Mouse (Mus musculus) T-helper 1 cell (primary cell): ENCODE data around the gene Cwc22.

Experiments
- in situ Hi-C: fragments of 300-600 bp; cut with MboI, MseI; formaldehyde crosslinking; loops from one replicate; pipeline ENCODE4 v1.15.1; 2025; ENCODE audit warnings: high pct_unique_total_duplicates

Gene Cwc22

GRCm38 (mm10) chr2:77926468-77926867, 19.7 kb downstream of the Cwc22 start:
- in situ Hi-C loops = no loop called here

GRCm38 (mm10) chr2:77925997-77926396, 20.2 kb downstream of the Cwc22 start:
- in situ Hi-C loops = no loop called here

GRCm38 (mm10) chr2:77925187-77925924, 20.8 kb downstream of the Cwc22 start:
- in situ Hi-C loops = no loop called here

- in situ Hi-C loops = loop anchor here (25.0 kb wide), 1 partner anchor 1537 kb away; no protein-coding TSS in a partner anchor
These were observed 22.2 kb downstream of the Cwc22 start for GRCm38 (mm10) chr2:77924003-77924402.

DNA sequence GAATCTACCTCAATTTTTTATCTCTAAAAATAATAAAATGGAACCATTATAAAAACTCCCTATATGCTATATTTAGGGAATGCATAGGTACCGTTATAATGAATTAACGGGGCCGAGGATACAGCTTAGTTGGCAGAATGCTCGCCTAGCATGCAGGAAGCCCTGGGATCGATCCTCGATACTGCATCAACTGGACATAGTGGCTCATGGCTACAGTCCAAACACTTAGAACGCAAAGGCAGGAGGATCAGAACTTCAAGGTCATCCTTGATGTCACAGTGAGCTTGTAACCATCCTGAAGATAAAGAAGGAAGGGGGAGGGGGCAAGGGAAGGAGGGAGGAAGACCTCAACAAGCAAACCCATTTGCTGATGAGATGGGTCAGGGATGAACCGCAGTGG, 23.0 kb downstream of the Cwc22 start:
- in situ Hi-C loops = loop anchor here (25.0 kb wide), 1 partner anchor 1536 kb away; no protein-coding TSS in a partner anchor

GRCm38 (mm10) chr2:77921307-77921706, 24.9 kb downstream of the Cwc22 start:
- in situ Hi-C loops = loop anchor here (25.0 kb wide), 1 partner anchor 1534 kb away; no protein-coding TSS in a partner anchor

DNA sequence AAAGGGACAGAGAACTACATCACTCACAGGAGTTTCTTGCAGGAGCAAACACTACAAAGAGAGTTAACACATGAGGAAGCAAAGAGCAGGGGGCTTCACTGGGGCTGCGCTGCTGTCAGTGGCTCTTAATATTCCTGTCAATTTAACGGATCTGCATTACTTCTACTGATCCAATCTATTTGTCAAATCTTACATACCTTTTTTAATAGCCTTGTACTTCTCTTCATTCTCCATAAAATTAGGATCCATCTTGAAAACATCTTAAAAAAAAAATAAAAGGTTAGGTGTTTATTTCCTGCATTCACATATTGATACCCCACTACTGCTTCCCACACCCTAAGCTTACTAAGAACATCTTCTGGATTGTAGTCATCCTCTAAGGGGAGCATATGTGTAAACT, 25.6 kb downstream of the Cwc22 start:
- in situ Hi-C loops = loop anchor here (25.0 kb wide), 1 partner anchor 1533 kb away; no protein-coding TSS in a partner anchor

- in situ Hi-C loops = loop anchor here (10.0 to 25.0 kb wide), 2 partner anchors 1356 to 1531 kb away; no protein-coding TSS in a partner anchor
These were observed 27.7 kb downstream of the Cwc22 start for GRCm38 (mm10) chr2:77918474-77918873.

DNA sequence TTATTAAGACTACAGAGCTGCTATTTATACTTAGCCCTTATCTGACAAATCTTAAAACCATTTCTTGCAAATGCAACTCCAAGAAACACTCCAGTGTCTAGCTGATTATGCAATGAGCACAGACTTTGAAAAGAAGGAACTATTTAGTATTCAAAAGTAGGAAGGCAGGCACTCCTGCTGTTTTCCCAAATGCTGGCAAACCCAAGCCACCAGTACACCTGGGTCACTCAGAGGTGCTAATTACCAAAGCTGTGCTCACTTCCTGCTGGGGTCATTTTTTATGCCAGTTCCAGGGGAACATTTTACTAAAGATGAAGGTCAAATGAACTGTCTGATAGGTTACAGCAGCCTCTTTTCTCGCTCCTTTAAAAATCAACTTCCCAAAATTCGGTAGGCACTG, 28.2 kb downstream of the Cwc22 start:
- in situ Hi-C loops = loop anchor here (10.0 to 25.0 kb wide), 2 partner anchors 1357 to 1531 kb away; no protein-coding TSS in a partner anchor

- in situ Hi-C loops = loop anchor here (10.0 to 25.0 kb wide), 2 partner anchors 1357 to 1530 kb away; no protein-coding TSS in a partner anchor
These were observed 28.8 kb downstream of the Cwc22 start for GRCm38 (mm10) chr2:77917360-77917734.

DNA sequence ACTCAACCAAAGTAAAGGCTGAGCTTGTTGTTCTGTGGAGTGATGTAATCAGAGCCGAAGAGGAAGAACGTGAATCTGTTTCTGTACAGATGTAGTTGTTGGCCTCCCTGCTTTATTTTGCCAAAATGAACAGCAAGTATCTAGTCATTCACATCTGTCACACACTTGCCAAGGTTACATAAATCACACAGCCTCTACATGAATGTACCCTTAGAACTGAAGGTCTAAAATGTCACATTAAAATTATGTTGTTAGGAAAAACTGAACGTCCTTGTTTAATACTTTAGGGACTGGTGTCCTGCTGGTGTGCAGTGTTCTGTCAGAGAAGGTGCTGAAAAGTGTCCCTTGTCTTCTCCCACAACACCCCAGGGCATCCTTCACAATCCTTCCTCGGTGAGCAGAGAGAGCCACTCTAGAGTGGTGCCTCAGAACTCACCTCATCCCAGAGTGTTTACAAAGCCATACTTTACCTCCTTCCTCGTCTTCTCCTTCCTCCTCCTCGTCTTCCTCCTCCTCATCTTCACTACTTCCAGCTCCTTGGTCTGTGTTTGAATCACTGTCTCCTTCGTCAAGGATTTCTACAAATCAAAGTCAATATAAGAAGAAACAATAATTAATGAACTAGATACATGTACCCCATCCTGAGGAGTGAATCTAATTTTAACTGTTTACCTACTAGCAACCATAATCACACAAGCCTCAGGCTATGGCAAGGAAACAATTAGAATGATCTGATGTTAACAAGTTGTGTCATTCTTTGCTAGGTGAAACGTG, 29.4 kb downstream of the Cwc22 start:
- in situ Hi-C loops = loop anchor here (10.0 to 25.0 kb wide), 2 partner anchors 1358 to 1529 kb away; no protein-coding TSS in a partner anchor

DNA sequence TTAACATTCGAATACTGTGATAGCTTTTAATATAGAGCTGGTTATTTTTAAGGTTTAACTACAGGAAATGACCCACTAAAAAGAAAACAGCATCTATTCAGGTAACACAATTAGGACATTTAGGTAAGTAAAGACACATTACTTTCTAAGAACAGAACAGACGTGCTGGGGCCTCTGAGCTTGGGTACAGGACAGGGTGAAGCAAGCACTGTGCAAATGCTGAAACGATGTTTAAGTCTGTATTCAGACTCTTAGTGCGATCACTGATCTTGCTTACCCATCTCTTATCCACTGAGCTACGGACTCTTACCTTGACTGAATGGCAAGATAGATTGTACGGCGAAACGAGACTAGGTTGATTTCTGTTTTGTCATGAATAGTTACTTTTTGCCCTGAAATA, 31.0 kb downstream of the Cwc22 start:
- in situ Hi-C loops = loop anchor here (10.0 to 25.0 kb wide), 2 partner anchors 1360 to 1528 kb away; no protein-coding TSS in a partner anchor

- in situ Hi-C loops = loop anchor here (10.0 to 25.0 kb wide), 2 partner anchors 1361 to 1526 kb away; no protein-coding TSS in a partner anchor
These were observed 32.5 kb downstream of the Cwc22 start for GRCm38 (mm10) chr2:77913628-77914027.

DNA sequence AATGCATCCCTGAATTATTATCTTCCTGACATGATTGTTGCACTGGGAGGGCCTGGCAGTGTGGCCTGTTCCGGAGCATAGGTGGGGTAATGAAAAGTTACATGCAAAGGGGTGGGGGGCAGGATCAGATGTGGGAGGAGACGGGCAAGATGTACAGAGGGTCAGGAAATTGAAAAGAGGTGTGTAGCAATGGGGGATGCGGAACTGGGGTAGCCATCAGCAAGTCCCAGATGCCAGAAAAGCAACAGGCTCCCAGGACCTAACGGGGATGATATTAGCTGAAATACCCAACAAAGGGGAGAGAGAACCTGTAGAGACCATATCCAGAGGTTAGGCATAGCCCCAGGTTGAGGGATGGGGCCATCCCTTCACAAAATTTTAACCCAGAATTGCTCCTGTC, 34.0 kb downstream of the Cwc22 start:
- in situ Hi-C loops = loop anchor here (10.0 to 25.0 kb wide), 2 partner anchors 1363 to 1525 kb away; no protein-coding TSS in a partner anchor

DNA sequence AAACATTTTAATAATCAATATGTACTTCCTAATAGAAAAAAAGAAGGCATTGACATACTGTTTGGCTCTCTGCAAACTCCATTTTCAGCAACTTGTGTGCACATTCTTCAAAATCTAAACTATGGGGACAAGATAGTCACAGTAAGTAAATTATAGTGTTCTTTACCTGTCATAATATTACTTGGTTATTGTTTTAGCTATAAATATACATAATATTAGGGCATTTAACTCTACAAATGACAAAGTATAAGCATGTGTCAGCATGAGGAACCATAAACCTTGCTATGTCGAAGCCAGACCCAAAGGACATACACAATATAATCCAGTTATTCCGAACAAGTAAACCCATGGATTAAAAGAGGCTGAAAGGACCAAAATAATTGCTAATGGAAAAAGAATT, 34.7 kb downstream of the Cwc22 start:
- in situ Hi-C loops = loop anchor here (10.0 to 25.0 kb wide), 2 partner anchors 1363 to 1524 kb away; no protein-coding TSS in a partner anchor

DNA sequence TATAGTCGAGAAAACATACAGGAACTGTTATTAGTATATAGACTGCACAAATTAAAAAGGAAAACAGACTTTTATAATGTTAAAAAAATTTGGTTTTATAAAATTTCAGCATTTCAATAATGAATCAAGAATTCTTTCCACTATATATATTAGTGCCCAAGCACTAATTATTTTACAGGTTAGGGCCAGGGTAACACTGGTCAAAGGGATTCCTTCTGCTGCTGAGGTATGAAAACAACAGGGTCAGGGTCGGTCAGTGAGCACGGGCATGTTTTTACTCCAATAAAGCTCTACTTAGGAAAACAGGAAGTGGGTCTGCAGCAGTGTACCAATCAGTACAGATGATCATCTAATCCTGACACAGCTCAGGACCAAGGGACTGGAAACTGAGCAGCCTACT, 36.0 kb downstream of the Cwc22 start:
- in situ Hi-C loops = loop anchor here (10.0 to 25.0 kb wide), 2 partner anchors 1365 to 1523 kb away; no protein-coding TSS in a partner anchor

- in situ Hi-C loops = loop anchor here (25.0 kb wide), 1 partner anchor 1520 kb away; no protein-coding TSS in a partner anchor
These were observed 39.0 kb downstream of the Cwc22 start for GRCm38 (mm10) chr2:77907164-77907563.

GRCm38 (mm10) chr2:77905023-77905422, 41.2 kb downstream of the Cwc22 start:
- in situ Hi-C loops = loop anchor here (25.0 kb wide), 1 partner anchor 1518 kb away; no protein-coding TSS in a partner anchor

GRCm38 (mm10) chr2:77904495-77904894, 41.7 kb downstream of the Cwc22 start:
- in situ Hi-C loops = loop anchor here (25.0 kb wide), 1 partner anchor 1517 kb away; no protein-coding TSS in a partner anchor

DNA sequence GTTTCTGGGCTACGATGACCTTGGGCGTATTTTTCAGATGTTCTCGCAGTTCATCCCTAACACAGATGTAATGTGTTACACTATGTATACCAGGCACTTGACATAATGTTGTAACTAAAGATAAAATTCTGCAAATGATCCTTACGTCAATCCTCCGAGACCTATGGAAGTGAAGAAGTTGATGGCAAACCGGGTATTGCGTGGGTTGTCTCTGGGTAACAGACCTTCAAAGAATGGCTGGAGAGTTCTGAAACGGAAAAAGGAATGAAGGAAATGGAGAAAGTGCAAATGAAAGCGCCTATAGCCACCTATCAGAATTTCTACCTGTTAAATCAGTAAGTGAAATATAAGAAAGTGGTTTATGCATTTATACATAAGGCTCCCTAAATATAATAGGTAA, 42.2 kb downstream of the Cwc22 start:
- in situ Hi-C loops = loop anchor here (25.0 kb wide), 1 partner anchor 1517 kb away; no protein-coding TSS in a partner anchor

- in situ Hi-C loops = loop anchor here (25.0 kb wide), 1 partner anchor 1516 kb away; no protein-coding TSS in a partner anchor
These were observed 43.1 kb downstream of the Cwc22 start for GRCm38 (mm10) chr2:77903098-77903497.
